ENCODE assay signal across 11 mouse cellular contexts in the genomic region with DNA sequence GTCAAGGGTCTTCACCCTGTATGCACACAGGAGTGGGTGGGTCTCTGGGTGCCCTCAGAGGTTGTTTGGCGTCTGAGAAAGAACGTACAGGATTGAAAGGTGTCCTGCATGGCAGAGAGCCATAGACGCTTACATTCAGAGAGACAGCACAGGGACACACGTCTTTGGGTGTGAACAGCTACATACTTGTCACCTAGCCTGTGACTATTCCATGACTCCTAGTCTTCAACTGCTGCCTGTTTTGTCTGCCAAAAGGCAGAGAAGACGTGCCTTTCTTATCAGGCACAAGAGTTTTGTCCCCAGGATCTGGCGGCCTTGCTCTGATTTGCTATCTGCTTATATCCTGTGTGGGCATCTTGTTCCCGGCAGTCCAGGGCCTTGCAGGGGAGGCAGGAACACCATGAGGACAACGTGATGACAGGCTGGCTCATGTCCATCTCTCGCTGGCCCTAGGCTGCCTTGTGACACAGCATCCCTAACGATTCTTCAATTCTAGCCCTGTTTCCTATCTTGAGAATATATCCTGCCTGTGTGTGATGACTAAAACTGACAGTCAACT.
A peak's percentile ranks its signal among the peaks of the same experiment; 100 is the strongest.
DNase-seq lines count a peak whose midpoint lies in the region; ATAC-seq and TF ChIP-seq lines count a peak whose summit lies in the region.
"Had no signal": no experiment of that assay in that cellular context is flagged by ENCODE, and none has a peak within 500 bp of the region (broad histone marks: within the 10 kb centered on the region; RNA-seq: fewer than 3 reads in every experiment).

No protein-coding gene starts in this region.

- H3K27ac ChIP-seq in kidney, adult 2 months (ENCODE audit: insufficient read depth, low read depth, low read length), result peak overlapping the region; percentile 10; the same call in 1 of the 2 replicates
- H3K27ac ChIP-seq in kidney, embryonic 15.5 days, result no peak overlapping the region
- peak overlapping the region; percentile 80 for H3K27ac ChIP-seq in heart, postnatal 0 days (ENCODE audit: low read depth)
- no peak overlapping the region for H3K27ac ChIP-seq in midbrain, embryonic 11.5 days (ENCODE audit: low read depth, low read length)
- H3K27ac ChIP-seq: liver, embryonic 14.5 days had no signal

- H3K4me3 ChIP-seq in kidney, adult 2 months (ENCODE audit: insufficient read depth, low read depth, low read length), result no peak overlapping the region
- no peak overlapping the region for H3K4me3 ChIP-seq in kidney, embryonic 15.5 days (replicated peaks)
- H3K4me3 ChIP-seq in heart, postnatal 0 days (ENCODE audit: low read depth, low read length), result no peak overlapping the region
- H3K4me3 ChIP-seq in midbrain, embryonic 11.5 days (ENCODE audit: low read depth, low read length), result no peak overlapping the region

- no peaks in the 10 kb centered on the region for H3K36me3 ChIP-seq in kidney, adult 2 months (ENCODE audit: control insufficient read depth, insufficient read depth, low read length)
- peaks cover 9% of the 10 kb centered on the region; the same call in 1 of the 2 replicates for H3K36me3 ChIP-seq in kidney, embryonic 15.5 days
- H3K36me3 ChIP-seq in heart, postnatal 0 days (replicated peaks; ENCODE audit: control insufficient read depth, insufficient read depth, low read length), result peaks cover 42% of the 10 kb centered on the region
- H3K36me3 ChIP-seq in midbrain, embryonic 11.5 days (ENCODE audit: control insufficient read depth, insufficient read depth, low read length), result no peaks in the 10 kb centered on the region

- H3K4me1 ChIP-seq in kidney, adult 2 months (ENCODE audit: control insufficient read depth, insufficient read depth, low read length), result no peaks in the 10 kb centered on the region
- H3K4me1 ChIP-seq in kidney, embryonic 15.5 days, result 0 out of 2 replicates have a peak, but pooled peaks cover 3% of the 10 kb centered on the region
- peaks cover 74% of the 10 kb centered on the region for H3K4me1 ChIP-seq in heart, postnatal 0 days (ENCODE audit: control insufficient read depth, insufficient read depth)
- no peaks in the 10 kb centered on the region for H3K4me1 ChIP-seq in midbrain, embryonic 11.5 days (ENCODE audit: control insufficient read depth, insufficient read depth, low read length)

- DNase-seq in kidney, adult 2 months, result peak; percentile 70
- DNase-seq in brain, adult 2 months (ENCODE audit: low read depth, low spot score), result peak; percentile 22
- no peak for DNase-seq in heart, postnatal 0 days (ENCODE audit: low spot score)
- peak; percentile 64 for DNase-seq in lung, postnatal 14 days
- no peak for DNase-seq in right cerebral cortex, postnatal 14 days
- no peak for DNase-seq in midbrain, embryonic 11.5 days (ENCODE audit: low spot score, missing footprints)
- no peak for DNase-seq in right cerebral cortex, adult 18-20 months
- DNase-seq: midbrain, embryonic 14.5 days had no signal

- no peaks in the 10 kb centered on the region for H3K9me3 ChIP-seq in kidney, embryonic 15.5 days (replicated peaks)
- no peaks in the 10 kb centered on the region for H3K9me3 ChIP-seq in heart, postnatal 0 days (replicated peaks; ENCODE audit: control insufficient read depth, low read length)
- no peaks in the 10 kb centered on the region for H3K9me3 ChIP-seq in midbrain, embryonic 11.5 days (ENCODE audit: control insufficient read depth, low read length)

- WGBS in kidney, adult 2 months, result 65% methylated on average over 10 of the region's 10 CpGs
- 77% methylated on average over 10 of the region's 10 CpGs for WGBS in kidney, embryonic 15.5 days
- WGBS in heart, postnatal 0 days, result 13% methylated on average over 10 of the region's 10 CpGs
- 82% methylated on average over 10 of the region's 10 CpGs for WGBS in midbrain, embryonic 11.5 days

- no peaks in the 10 kb centered on the region for H3K27me3 ChIP-seq in kidney, adult 2 months (replicated peaks; ENCODE audit: control insufficient read depth, insufficient read depth, low read length)
- H3K27me3 ChIP-seq in kidney, embryonic 15.5 days, result no peaks in the 10 kb centered on the region
- no peaks in the 10 kb centered on the region for H3K27me3 ChIP-seq in heart, postnatal 0 days (ENCODE audit: control insufficient read depth, insufficient read depth, low read length)
- H3K27me3 ChIP-seq in midbrain, embryonic 11.5 days (ENCODE audit: control insufficient read depth, insufficient read depth, low read length), result no peaks in the 10 kb centered on the region
- H3K27me3 ChIP-seq: Patski had no signal

- H3K4me2 ChIP-seq in kidney, embryonic 15.5 days, result no peak overlapping the region
- H3K4me2 ChIP-seq in heart, postnatal 0 days (ENCODE audit: low read depth, low read length), result no peak overlapping the region
- H3K4me2 ChIP-seq in midbrain, embryonic 11.5 days, result no peak overlapping the region

- no peak overlapping the region for H3K9ac ChIP-seq in kidney, embryonic 15.5 days
- H3K9ac ChIP-seq in heart, postnatal 0 days (replicated peaks; ENCODE audit: low read depth, low read length), result no peak overlapping the region
- no peak overlapping the region for H3K9ac ChIP-seq in midbrain, embryonic 11.5 days (ENCODE audit: low read length)
- H3K9ac ChIP-seq: liver, embryonic 14.5 days had no signal

- TF ChIP-seq POLR2A in kidney, adult 2 months (IDR thresholded peaks at IDR 0.05; ENCODE audit: low read depth, low read length), result no peak

- peak; percentile 71; the same call in 1 of the 2 replicates for TF ChIP-seq EP300 in heart, postnatal 0 days (IDR thresholded peaks at IDR 0.05; ENCODE audit: low read depth)

- no peak for TF ChIP-seq CTCF in kidney, adult 2 months (conservative IDR thresholded peaks at IDR 0.05; ENCODE audit: insufficient read depth, insufficient read length, low read depth, low read length)
- TF ChIP-seq CTCF in heart, postnatal 0 days (IDR thresholded peaks at IDR 0.05; ENCODE audit: low read depth), result no peak

- ATAC-seq in kidney, embryonic 15.5 days (replicated peaks; ENCODE audit: low FRiP score), result no peak
- ATAC-seq in heart, postnatal 0 days (ENCODE audit: insufficient read depth, low read depth), result peak; percentile 65
- ATAC-seq in midbrain, embryonic 11.5 days (ENCODE audit: low FRiP score), result no peak
- ATAC-seq: Patski had no signal

Comparison
In these comparisons a context has a peak if more than half of its experiments do, and no peak if none do; other contexts are left out.
1. H3K27ac ChIP-seq: peak in kidney, adult 2 months (single experiment) and heart, postnatal 0 days (single experiment); none in kidney, embryonic 15.5 days (single experiment) and midbrain, embryonic 11.5 days (single experiment).
2. DNase-seq: peak in kidney, adult 2 months (single experiment), brain, adult 2 months (single experiment) and lung, postnatal 14 days (single experiment); none in heart, postnatal 0 days (single experiment), right cerebral cortex, postnatal 14 days (single experiment), midbrain, embryonic 11.5 days (single experiment) and right cerebral cortex, adult 18-20 months (single experiment).